Mouse (Mus musculus) testis, adult 2 months (tissue): ENCODE results near the gene Arhgap18.

Source experiments
- CTCF ChIP-seq: fragments of 200-500 bp; IDR thresholded peaks from 2 replicates; pipeline ENCODE4 v1.5.1; 2012; ENCODE audit warnings: low read depth, mild to moderate bottlenecking, inconsistent platforms, low read length, moderate library complexity; ENCODE audit not compliant: control insufficient read depth, insufficient read depth, insufficient replicate concordance
- POLR2A ChIP-seq: fragments of 200-500 bp; IDR thresholded peaks from 2 replicates; pipeline ENCODE4 v1.6.1; 2012; ENCODE audit warnings: low read depth, mild to moderate bottlenecking, inconsistent platforms, low read length, moderate library complexity; ENCODE audit not compliant: control insufficient read depth

GRCm38 (mm10) chr10:26771938-26772623 is 18.9 kb downstream of the Arhgap18 start:
- no peak for TF ChIP-seq CTCF
- no peak for TF ChIP-seq POLR2A
